Comparison of ENCODE assay signal across 24 mouse cellular contexts in the genomic region with DNA sequence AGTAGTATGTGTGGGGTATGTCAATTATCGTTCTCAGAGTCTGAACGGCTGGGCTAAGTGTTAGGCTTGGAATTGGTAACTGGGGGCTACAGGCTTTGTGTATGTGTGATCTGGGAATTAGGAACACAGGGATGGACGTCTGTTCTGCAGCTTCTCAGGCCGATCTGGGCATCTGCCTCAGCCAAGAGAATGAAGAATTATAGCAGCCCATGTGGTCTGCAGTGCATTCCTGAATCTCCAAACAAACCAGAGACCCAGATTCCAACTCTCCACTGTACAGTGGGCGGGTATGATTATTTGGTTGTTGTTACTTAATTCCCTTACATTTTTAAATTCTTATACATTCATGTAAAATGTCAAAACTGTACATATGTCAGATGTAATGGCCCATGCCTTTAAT. TPM values are rescaled to one million over a fixed set of nuclear protein-coding genes. Genes with fewer than 3 reads are reported as not detected.
DNase-seq lines count a peak whose midpoint lies in the region; ATAC-seq and TF ChIP-seq lines count a peak whose summit lies in the region.
"Had no signal": no experiment of that assay in that cellular context is flagged by ENCODE, and none has a peak within 500 bp of the region (broad histone marks: within the 10 kb centered on the region; RNA-seq: fewer than 3 reads in every experiment).

No protein-coding gene starts in this region.

- no peaks in the 10 kb centered on the region for H3K27me3 ChIP-seq in forebrain, embryonic 16.5 days (replicated peaks; ENCODE audit: control insufficient read depth, insufficient read depth, low read length)
- H3K27me3 ChIP-seq in forebrain, embryonic 11.5 days (ENCODE audit: control insufficient read depth, insufficient read depth, low read length), result no peaks in the 10 kb centered on the region
- H3K27me3 ChIP-seq in lung, embryonic 14.5 days (ENCODE audit: insufficient read depth, low read length), result no peaks in the 10 kb centered on the region
- no peaks in the 10 kb centered on the region for H3K27me3 ChIP-seq in stomach, embryonic 16.5 days (ENCODE audit: control insufficient read depth, insufficient read depth, low read length)
- no peaks in the 10 kb centered on the region for H3K27me3 ChIP-seq in liver, embryonic 12.5 days (replicated peaks)
- H3K27me3 ChIP-seq: hindbrain, embryonic 12.5 days; midbrain, embryonic 15.5 days; neural tube, embryonic 13.5 days had no signal

- H3K36me3 ChIP-seq in forebrain, embryonic 16.5 days (ENCODE audit: control insufficient read depth, insufficient read depth), result no peaks in the 10 kb centered on the region
- H3K36me3 ChIP-seq in forebrain, embryonic 11.5 days (ENCODE audit: control insufficient read depth, insufficient read depth, low read length), result no peaks in the 10 kb centered on the region
- no peaks in the 10 kb centered on the region for H3K36me3 ChIP-seq in lung, embryonic 14.5 days (ENCODE audit: insufficient read depth)
- H3K36me3 ChIP-seq in stomach, embryonic 16.5 days (ENCODE audit: control insufficient read depth, insufficient read depth, low read length), result no peaks in the 10 kb centered on the region
- no peaks in the 10 kb centered on the region for H3K36me3 ChIP-seq in liver, embryonic 12.5 days
- H3K36me3 ChIP-seq: G1E; hindbrain, embryonic 12.5 days; midbrain, embryonic 15.5 days; neural tube, embryonic 13.5 days had no signal

- 55% methylated on average over 5 of the region's 5 CpGs for WGBS in forebrain, embryonic 16.5 days
- 66% methylated on average over 5 of the region's 5 CpGs for whole genome bisulfite sequencing in forebrain, embryonic 11.5 days
- WGBS in lung, embryonic 14.5 days, result 33% methylated on average over 5 of the region's 5 CpGs
- WGBS in stomach, embryonic 16.5 days, result 33% methylated on average over 5 of the region's 5 CpGs
- WGBS in liver, embryonic 12.5 days (ENCODE audit: insufficient replicate concordance), result 62% methylated on average over 5 of the region's 5 CpGs

- no peaks in the 10 kb centered on the region for H3K9me3 ChIP-seq in forebrain, embryonic 16.5 days (ENCODE audit: control insufficient read depth, low read length)
- H3K9me3 ChIP-seq in forebrain, embryonic 11.5 days (ENCODE audit: control insufficient read depth, low read length), result no peaks in the 10 kb centered on the region
- no peaks in the 10 kb centered on the region for H3K9me3 ChIP-seq in lung, embryonic 14.5 days (ENCODE audit: low read depth, low read length)
- H3K9me3 ChIP-seq in stomach, embryonic 16.5 days (replicated peaks; ENCODE audit: control insufficient read depth, low read length), result no peaks in the 10 kb centered on the region
- H3K9me3 ChIP-seq in liver, embryonic 12.5 days (replicated peaks), result no peaks in the 10 kb centered on the region
- H3K9me3 ChIP-seq: hindbrain, embryonic 12.5 days; midbrain, embryonic 15.5 days; neural tube, embryonic 13.5 days had no signal

- no peak overlapping the region for H3K4me3 ChIP-seq in forebrain, embryonic 16.5 days (replicated peaks; ENCODE audit: low read length)
- no peak overlapping the region for H3K4me3 ChIP-seq in forebrain, embryonic 11.5 days (ENCODE audit: low read depth, low read length)
- H3K4me3 ChIP-seq in lung, embryonic 14.5 days (ENCODE audit: low read depth, low read length), result no peak overlapping the region
- H3K4me3 ChIP-seq in embryonic fibroblast, embryonic 13.5 days (ENCODE audit: insufficient read depth, low read length), result no peak overlapping the region
- H3K4me3 ChIP-seq in stomach, embryonic 16.5 days (replicated peaks; ENCODE audit: low read length), result no peak overlapping the region
- H3K4me3 ChIP-seq in liver, embryonic 12.5 days, result no peak overlapping the region
- H3K4me3 ChIP-seq: hindbrain, embryonic 12.5 days; midbrain, embryonic 15.5 days; neural tube, embryonic 13.5 days had no signal

- no peak for DNase-seq in forebrain, embryonic 11.5 days (ENCODE audit: low spot score)
- peak; percentile 32 for DNase-seq in lung, embryonic 14.5 days
- DNase-seq in lung, postnatal 14 days, result no peak
- no peak for DNase-seq in ovary, postnatal 36 days (ENCODE audit: low spot score)
- DNase-seq: adrenal gland, adult 2 months; cerebellum, adult 11 months; cerebellum, postnatal 25 days; forebrain, postnatal 0 days; kidney, adult 9 months; kidney, postnatal 14 days; layer of hippocampus, postnatal 36 days; liver, postnatal 0 days; right cerebral cortex, postnatal 4 days; thymus, postnatal 14 days had no signal

- TF ChIP-seq POLR2A in embryonic fibroblast, embryonic 13.5 days (IDR thresholded peaks at IDR 0.05; ENCODE audit: low read depth, low read length), result peak; percentile 4; the same call in 1 of the 2 replicates

- H3K4me1 ChIP-seq in forebrain, embryonic 16.5 days (replicated peaks; ENCODE audit: control insufficient read depth, insufficient read depth, low read length), result peaks cover 29% of the 10 kb centered on the region
- H3K4me1 ChIP-seq in forebrain, embryonic 11.5 days (replicated peaks; ENCODE audit: control insufficient read depth, insufficient read depth, low read length), result 0 out of 2 replicates have a peak, but pooled peaks cover 2% of the 10 kb centered on the region
- peaks cover 9% of the 10 kb centered on the region for H3K4me1 ChIP-seq in lung, embryonic 14.5 days (ENCODE audit: insufficient read depth)
- peaks cover 7% of the 10 kb centered on the region; the same call in 1 of the 2 replicates for H3K4me1 ChIP-seq in embryonic fibroblast, embryonic 13.5 days (ENCODE audit: control insufficient read depth, insufficient read depth, low read length)
- peaks cover 27% of the 10 kb centered on the region for H3K4me1 ChIP-seq in stomach, embryonic 16.5 days (ENCODE audit: control insufficient read depth, insufficient read depth, low read length)
- H3K4me1 ChIP-seq in liver, embryonic 12.5 days, result 0 out of 2 replicates have a peak, but pooled peaks cover 8% of the 10 kb centered on the region

- H3K4me2 ChIP-seq in forebrain, embryonic 16.5 days (ENCODE audit: low read length), result no peak overlapping the region
- H3K4me2 ChIP-seq in forebrain, embryonic 11.5 days (ENCODE audit: low read depth, low read length, severe bottlenecking), result no peak overlapping the region
- no peak overlapping the region for H3K4me2 ChIP-seq in lung, embryonic 14.5 days
- no peak overlapping the region for H3K4me2 ChIP-seq in stomach, embryonic 16.5 days (ENCODE audit: low read depth, low read length)
- H3K4me2 ChIP-seq in liver, embryonic 12.5 days, result no peak overlapping the region
- H3K4me2 ChIP-seq: hindbrain, embryonic 12.5 days; midbrain, embryonic 15.5 days; neural tube, embryonic 13.5 days had no signal

- peak; percentile 27 for ATAC-seq in forebrain, embryonic 16.5 days
- no peak for ATAC-seq in forebrain, embryonic 11.5 days (replicated peaks; ENCODE audit: low FRiP score)
- peak; percentile 52; the same call in 1 of the 2 replicates for ATAC-seq in lung, embryonic 14.5 days (ENCODE audit: insufficient read depth)
- ATAC-seq in stomach, embryonic 16.5 days (ENCODE audit: insufficient read depth, low FRiP score), result peak; percentile 37
- ATAC-seq in liver, embryonic 12.5 days, result no peak
- ATAC-seq: CD4-positive, CD25-positive, alpha-beta regulatory T cell, adult 4 months; forebrain, postnatal 0 days; liver, postnatal 0 days; midbrain, embryonic 15.5 days had no signal

- H3K9ac ChIP-seq in forebrain, embryonic 16.5 days (replicated peaks; ENCODE audit: low read depth, low read length), result no peak overlapping the region
- no peak overlapping the region for H3K9ac ChIP-seq in forebrain, embryonic 11.5 days (ENCODE audit: low read length)
- no peak overlapping the region for H3K9ac ChIP-seq in lung, embryonic 14.5 days
- no peak overlapping the region; the same call in 1 of the 2 replicates for H3K9ac ChIP-seq in stomach, embryonic 16.5 days (ENCODE audit: low read length)
- H3K9ac ChIP-seq in liver, embryonic 12.5 days, result no peak overlapping the region
- H3K9ac ChIP-seq: forebrain, postnatal 0 days; hindbrain, embryonic 12.5 days; liver, postnatal 0 days; midbrain, embryonic 15.5 days; neural tube, embryonic 13.5 days had no signal

- TF ChIP-seq CTCF in lung, embryonic 14.5 days (IDR thresholded peaks at IDR 0.05; ENCODE audit: low read depth), result no peak
- TF ChIP-seq CTCF in embryonic fibroblast, embryonic 13.5 days (IDR thresholded peaks at IDR 0.05; ENCODE audit: borderline replicate concordance, insufficient read depth, low read length), result no peak

- no peak overlapping the region for H3K27ac ChIP-seq in forebrain, embryonic 16.5 days (ENCODE audit: low read length)
- no peak overlapping the region for H3K27ac ChIP-seq in forebrain, embryonic 11.5 days (ENCODE audit: low read depth, low read length)
- H3K27ac ChIP-seq in lung, embryonic 14.5 days (ENCODE audit: low read depth), result 0 out of 2 replicates have a peak overlapping the region, but pooled peaks have one; percentile 13
- H3K27ac ChIP-seq in embryonic fibroblast, embryonic 13.5 days (ENCODE audit: insufficient read depth, low read length), result peak overlapping the region; percentile 100
- peak overlapping the region; percentile 75 for H3K27ac ChIP-seq in stomach, embryonic 16.5 days (ENCODE audit: low read length)
- no peak overlapping the region for H3K27ac ChIP-seq in liver, embryonic 12.5 days
- H3K27ac ChIP-seq: hindbrain, embryonic 12.5 days; macrophage; midbrain, embryonic 15.5 days; neural tube, embryonic 13.5 days had no signal

RNA-seq across cellular contexts. Expression of gene Epha4, which starts 43.4 kb away (rescaled TPM):
- 76.4 and 89.5 TPM in 2 replicates for polyA plus RNA-seq in forebrain, embryonic 16.5 days (2015; fragmentation: Nextera tagmentation; extraction: Ambion mirVana)
- polyA plus RNA-seq in forebrain, embryonic 11.5 days (2014; fragmentation: Nextera tagmentation; extraction: Ambion mirVana), result 38.4 and 42.9 TPM in 2 replicates
- 18.0 and 21.9 TPM in 2 replicates for polyA plus RNA-seq in lung, embryonic 14.5 days (2014; fragmentation: Nextera tagmentation; extraction: Ambion mirVana)
- polyA plus RNA-seq in embryonic fibroblast, embryonic 13.5 days (2011; ENCODE audit: insufficient read length, low read depth, missing spikeins), result 20.9 and 26.4 TPM in 2 replicates
- 11.8 and 12.0 TPM in 2 replicates for polyA plus RNA-seq in stomach, embryonic 16.5 days (2015; fragmentation: Nextera tagmentation; extraction: Ambion mirVana)
- 1.6 and 1.7 TPM in 2 replicates for polyA plus RNA-seq in liver, embryonic 12.5 days (2016; fragmentation: Nextera tagmentation; extraction: Ambion mirVana)
- polyA plus RNA-seq: G1E, macrophage had no signal

Comparison
In these comparisons a context has a peak if more than half of its experiments do, and no peak if none do; other contexts are left out.
1. ATAC-seq: peak in forebrain, embryonic 16.5 days (single experiment), lung, embryonic 14.5 days (single experiment) and stomach, embryonic 16.5 days (single experiment); none in forebrain, embryonic 11.5 days (single experiment) and liver, embryonic 12.5 days (single experiment).
2. H3K27ac ChIP-seq: peak in lung, embryonic 14.5 days (single experiment), embryonic fibroblast, embryonic 13.5 days (single experiment) and stomach, embryonic 16.5 days (single experiment); none in forebrain, embryonic 16.5 days (single experiment), forebrain, embryonic 11.5 days (single experiment) and liver, embryonic 12.5 days (single experiment).